Mouse (Mus musculus): ENCODE measurements around the gene Tcp11l2.

Gene Tcp11l2

GRCm38 (mm10) chr10:84600136-84600535 is 23.7 kb downstream of the Tcp11l2 start:
- DNase-seq (ENCODE audit: low read depth) = no peak

DNA sequence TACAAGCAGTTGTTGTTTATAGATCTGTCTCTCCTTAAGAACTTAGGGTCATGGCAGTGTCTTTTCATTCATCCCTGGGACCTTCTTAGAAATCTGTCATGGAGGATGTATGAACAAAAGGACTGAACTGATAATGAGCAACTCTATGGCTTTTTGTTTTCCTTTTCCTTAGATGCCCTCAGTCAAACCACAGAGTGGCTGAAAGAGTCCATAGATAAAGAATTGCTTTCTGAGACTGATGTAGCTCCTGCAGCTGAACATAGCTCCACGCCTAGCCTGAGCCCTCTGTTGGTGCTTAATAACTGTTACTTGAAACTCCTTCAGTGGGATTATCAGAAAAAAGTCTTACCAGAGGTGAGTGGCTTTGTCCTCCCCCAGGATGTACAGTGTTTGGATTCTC is 27.9 kb downstream of the Tcp11l2 start:
- DNase-seq (ENCODE audit: low read depth) = no peak

GRCm38 (mm10) chr10:84608361-84608760 is 31.9 kb downstream of the Tcp11l2 start:
- DNase-seq (ENCODE audit: low read depth) = no peak

DNA sequence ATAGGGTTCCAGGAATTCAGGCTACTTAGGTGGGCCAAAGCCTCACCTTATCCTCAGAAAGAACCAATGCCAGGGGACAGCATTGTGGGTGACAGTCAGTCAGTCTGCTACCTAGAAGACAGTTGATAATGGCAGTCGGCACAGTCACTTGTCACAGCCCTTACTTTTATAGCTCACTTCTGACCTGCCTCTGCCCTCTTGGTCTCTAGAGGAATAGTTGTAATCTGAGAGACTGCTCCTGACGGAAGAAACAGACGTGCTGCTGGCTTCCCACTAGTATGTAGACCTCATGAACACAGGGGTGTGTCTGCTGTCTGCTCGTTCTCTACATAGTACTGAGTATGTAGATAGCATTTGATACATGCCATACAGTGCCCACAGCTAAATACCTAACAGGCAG is 33.9 kb downstream of the Tcp11l2 start:
- no peak for DNase-seq (ENCODE audit: low read depth)

GRCm38 (mm10) chr10:84610783-84611182 is 34.4 kb downstream of the Tcp11l2 start:
- DNase-seq (ENCODE audit: low read depth) = no peak

GRCm38 (mm10) chr10:84611664-84612063 is 35.2 kb downstream of the Tcp11l2 start:
- no peak for DNase-seq (ENCODE audit: low read depth)

GRCm38 (mm10) chr10:84612281-84612680 is 35.9 kb downstream of the Tcp11l2 start:
- DNase-seq (ENCODE audit: low read depth) = no peak

DNA sequence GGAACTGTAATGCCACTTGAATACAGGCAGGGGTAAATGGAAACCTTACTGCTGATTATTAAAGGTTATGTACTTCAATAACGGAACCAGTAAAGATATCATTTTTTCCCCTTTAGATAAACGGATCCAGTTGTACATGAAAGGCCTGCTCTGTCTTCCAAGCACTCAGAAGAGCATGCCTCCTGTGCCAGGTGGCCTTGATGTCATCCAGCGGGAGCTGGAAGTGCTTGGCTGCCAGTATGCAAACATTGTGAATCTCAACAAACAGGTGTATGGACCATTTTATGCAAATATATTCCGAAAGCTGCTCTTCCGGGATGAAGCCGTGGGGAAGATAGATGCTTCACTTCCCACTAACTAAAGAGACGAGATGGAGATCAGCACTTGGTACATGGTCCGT is 36.9 kb downstream of the Tcp11l2 start:
- DNase-seq (ENCODE audit: low read depth) = no peak

GRCm38 (mm10) chr10:84615076-84615475 is 38.6 kb downstream of the Tcp11l2 start:
- DNase-seq (ENCODE audit: low read depth) = no peak

GRCm38 (mm10) chr10:84621826-84622790 is 45.7 kb downstream of the Tcp11l2 start, which contains the start of gene Polr3b:
Gene Polr3b, plus strand, starts transcription at chr10:84622292.
- peak; percentile 90 for DNase-seq (ENCODE audit: low read depth)

- no peak for DNase-seq (ENCODE audit: low read depth)
These were observed 54.8 kb downstream of the Tcp11l2 start for GRCm38 (mm10) chr10:84631182-84631581.

GRCm38 (mm10) chr10:84632005-84632404 is 55.6 kb downstream of the Tcp11l2 start:
- no peak for DNase-seq (ENCODE audit: low read depth)

DNA sequence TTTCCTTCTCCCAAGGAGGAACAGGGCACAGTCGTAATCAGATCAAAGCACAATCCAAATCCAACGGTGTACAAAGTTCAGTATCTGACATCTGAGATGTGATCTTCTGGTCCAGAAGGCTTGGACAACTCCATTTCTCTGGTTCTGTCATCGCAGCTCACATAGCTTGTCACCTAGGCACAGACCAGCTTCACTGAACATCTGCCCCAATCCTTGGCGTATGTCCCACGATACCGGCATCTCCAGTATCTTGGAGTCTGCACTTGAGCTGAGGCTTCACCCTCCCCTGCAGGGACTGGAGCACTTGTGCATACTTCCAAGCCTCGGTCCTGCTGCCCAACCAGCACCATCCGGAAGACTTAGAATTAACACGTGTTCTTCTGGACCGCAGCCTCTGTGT is 60.2 kb downstream of the Tcp11l2 start:
- no peak for DNase-seq (ENCODE audit: low read depth)

DNA sequence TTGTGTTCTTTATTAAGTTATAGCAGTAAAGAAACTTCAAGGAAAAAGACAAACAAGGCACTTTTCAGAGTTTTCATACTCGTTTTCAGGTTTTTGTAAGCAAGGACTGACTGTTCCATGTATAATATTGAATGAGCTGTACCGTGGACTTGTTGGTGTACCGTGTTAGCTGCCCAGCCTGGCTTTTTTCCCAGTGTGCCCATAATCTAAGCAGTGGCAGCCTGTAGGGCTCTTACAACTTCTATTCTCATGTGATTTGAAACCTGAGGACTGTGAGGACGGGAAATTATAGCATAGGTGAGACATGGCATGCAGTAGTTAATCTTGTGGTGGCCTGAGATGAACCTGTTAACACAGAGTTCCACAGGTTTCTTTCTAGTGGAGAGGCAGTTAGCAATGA is 62.0 kb downstream of the Tcp11l2 start:
- DNase-seq (ENCODE audit: low read depth) = no peak

DNA sequence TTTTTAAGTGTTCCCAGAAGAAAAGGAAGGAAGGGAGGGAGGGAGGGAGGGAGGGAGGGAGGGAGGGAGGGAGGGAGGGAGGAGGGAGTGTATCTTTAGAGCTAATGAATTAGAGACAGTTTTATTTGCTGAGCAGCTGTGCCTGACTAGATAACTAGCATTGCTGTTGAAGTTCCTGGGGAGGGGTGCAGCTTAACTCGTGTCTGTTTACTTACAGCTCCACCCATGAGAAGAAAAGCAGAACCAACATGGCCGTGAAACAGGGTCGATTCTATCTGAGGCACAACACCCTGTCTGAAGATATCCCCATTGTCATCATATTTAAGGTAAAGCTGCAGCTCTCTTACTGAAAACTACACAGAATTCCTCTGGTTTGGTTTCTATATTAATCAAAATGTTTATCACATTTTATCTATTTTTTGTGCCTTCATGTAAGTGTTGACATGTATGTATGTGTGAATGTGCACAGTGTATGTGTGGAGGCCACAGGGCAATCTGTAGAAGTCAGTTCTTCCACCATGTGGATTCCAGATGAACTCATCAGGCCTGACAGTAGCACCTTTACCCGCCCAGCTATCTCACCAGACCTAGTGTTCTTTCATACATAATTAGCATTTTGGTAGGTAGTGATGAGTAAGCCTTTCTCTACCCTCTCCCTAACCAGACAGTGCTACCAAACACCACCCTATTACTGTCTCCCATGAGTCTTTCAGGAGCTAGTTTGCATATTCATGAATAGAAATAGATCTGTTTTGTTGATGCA is 63.3 kb downstream of the Tcp11l2 start:
- DNase-seq (ENCODE audit: low read depth) = no peak

GRCm38 (mm10) chr10:84640861-84641260 is 64.4 kb downstream of the Tcp11l2 start:
- no peak for DNase-seq (ENCODE audit: low read depth)

- no peak for DNase-seq (ENCODE audit: low read depth)
These were observed 65.2 kb downstream of the Tcp11l2 start for GRCm38 (mm10) chr10:84641576-84641975.

DNA sequence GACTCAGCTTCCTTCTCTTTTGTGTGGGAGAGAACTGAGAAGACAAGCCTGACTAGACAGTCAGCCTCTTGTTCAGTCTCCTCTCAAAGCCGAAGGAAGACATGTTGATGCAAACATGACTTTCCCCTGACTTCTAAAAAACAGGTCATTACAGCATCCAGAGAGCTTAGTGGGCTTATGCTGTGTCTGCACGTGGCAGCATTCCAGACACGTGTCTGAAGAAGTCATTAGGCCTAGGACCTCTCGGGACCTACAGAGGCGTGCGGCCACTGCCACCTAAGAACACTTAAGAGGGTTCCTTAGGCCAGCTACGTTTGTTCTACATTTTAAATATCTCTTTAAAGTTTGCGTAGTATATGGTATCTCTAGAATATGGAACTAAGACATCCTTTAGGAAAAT is 69.5 kb downstream of the Tcp11l2 start:
- DNase-seq (ENCODE audit: low read depth) = no peak

DNA sequence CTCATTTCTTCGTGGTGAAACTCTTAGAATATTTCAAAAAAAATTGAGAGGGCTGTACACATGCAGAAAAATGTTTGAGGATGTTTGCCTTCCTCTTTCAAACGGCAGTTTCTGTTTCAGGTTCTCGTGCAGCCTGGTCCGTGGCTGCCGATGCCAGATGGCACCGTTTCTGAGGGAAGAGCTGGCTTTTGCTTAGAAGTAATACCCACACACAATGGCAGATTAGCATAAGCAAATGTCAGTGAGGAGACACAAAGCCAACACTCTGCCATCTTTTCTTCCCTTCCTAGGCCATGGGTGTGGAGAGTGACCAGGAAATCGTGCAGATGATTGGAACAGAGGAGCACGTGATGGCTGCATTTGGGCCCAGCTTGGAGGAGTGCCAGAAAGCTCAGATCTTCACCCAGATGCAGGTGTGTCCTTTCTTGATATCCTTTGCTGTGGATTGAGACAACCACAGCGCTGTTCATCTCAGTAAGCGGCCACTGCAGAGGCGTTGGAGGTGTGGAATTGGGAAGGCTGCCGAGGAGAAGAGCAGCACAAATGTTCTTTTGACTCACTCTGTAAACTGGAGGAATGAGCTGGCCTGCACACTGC is 70.2 kb downstream of the Tcp11l2 start:
- DNase-seq (ENCODE audit: low read depth) = no peak

- DNase-seq (ENCODE audit: low read depth) = no peak
These were observed 70.8 kb downstream of the Tcp11l2 start for GRCm38 (mm10) chr10:84647264-84647663.

GRCm38 (mm10) chr10:84648911-84649310 is 72.5 kb downstream of the Tcp11l2 start:
- DNase-seq (ENCODE audit: low read depth) = no peak

- DNase-seq (ENCODE audit: low read depth) = no peak
These were observed 77.6 kb downstream of the Tcp11l2 start for GRCm38 (mm10) chr10:84654029-84654428.

- no peak for DNase-seq (ENCODE audit: low read depth)
These were observed 78.3 kb downstream of the Tcp11l2 start for GRCm38 (mm10) chr10:84654731-84655130.
